Mouse (Mus musculus) MEL (cell line): Measurements from ENCODE around the gene Srrm2. TPM values are rescaled to one million over a fixed set of nuclear protein-coding genes. Genes with fewer than 3 reads are reported as not detected.
A peak's percentile ranks its signal among the peaks of the same experiment; 100 is the strongest.

Experiments used
- DNase-seq: peaks from one replicate; pipeline ENCODE4 v3.0.0; 2011; ENCODE audit warnings: low read depth, low spot score
- H3K27ac ChIP-seq: 2 replicates; pipeline ENCODE4 v1.5.1; 2012; ENCODE audit warnings: low read depth, mild to moderate bottlenecking, control low read depth, low read length, moderate library complexity; ENCODE audit not compliant: control insufficient read depth
- H3K27me3 ChIP-seq, 2 experiments: fragments of 150-350 bp in 1 of 2; sonication (generic) in 1 of 2; 2 replicates each; pipeline ENCODE4 v1.6.1; 2012; ENCODE audit warnings: low read length in 2 of 2, mild to moderate bottlenecking in 2 of 2, improper control_type of control experiment in 1 of 2, moderate library complexity in 1 of 2; ENCODE audit not compliant: insufficient read depth in 2 of 2, control insufficient read depth in 1 of 2
- H3K36me3 ChIP-seq, 2 experiments: 2 replicates each; pipeline ENCODE4 v1.6.1; 2012 to 2014; ENCODE audit warnings: low read length in 2 of 2, improper control_type of control experiment in 1 of 2, inconsistent platforms in 1 of 2, mild to moderate bottlenecking in 1 of 2; ENCODE audit not compliant: insufficient read depth in 2 of 2, control insufficient read depth in 1 of 2
- H3K4me1 ChIP-seq, 2 experiments: fragments of 150-350 bp in 1 of 2; sonication (generic) in 1 of 2; 2 replicates each; pipeline ENCODE4 v1.6.1; 2012; ENCODE audit warnings: low read length in 2 of 2, improper control_type of control experiment in 1 of 2, mild to moderate bottlenecking in 1 of 2; ENCODE audit not compliant: insufficient read depth in 2 of 2, control insufficient read depth in 1 of 2
- H3K4me3 ChIP-seq, 2 experiments: fragments of 150-350 bp in 1 of 2; sonication (generic) in 1 of 2; 2 replicates each; pipeline ENCODE4 v1.5.1; 2012; ENCODE audit warnings: low read depth in 2 of 2, low read length in 2 of 2, mild to moderate bottlenecking in 2 of 2, moderate library complexity in 2 of 2, control low read depth in 1 of 2, improper control_type of control experiment in 1 of 2; ENCODE audit not compliant: control insufficient read depth in 1 of 2, insufficient read depth in 1 of 2
- H3K79me2 ChIP-seq: 2 replicates; pipeline ENCODE4 v1.6.1; 2012; ENCODE audit warnings: mild to moderate bottlenecking, low read length, moderate library complexity; ENCODE audit not compliant: control insufficient read depth, poor library complexity, insufficient read depth
- H3K9ac ChIP-seq: 2 replicates; pipeline ENCODE4 v1.6.1; 2012; ENCODE audit warnings: low read depth, mild to moderate bottlenecking, control low read depth, low read length, moderate library complexity; ENCODE audit not compliant: control insufficient read depth, poor library complexity, severe bottlenecking
- H3K9me3 ChIP-seq: fragments of 150-350 bp; sonication (generic); replicated peaks from 2 replicates; pipeline ENCODE4 v1.6.1; 2012; ENCODE audit warnings: mild to moderate bottlenecking, low read length, improper control_type of control experiment, moderate library complexity; ENCODE audit not compliant: insufficient read depth
- CHD2 ChIP-seq: IDR thresholded peaks from 2 replicates; pipeline ENCODE4 v1.6.1; 2011; ENCODE audit warnings: low read length, improper control_type of control experiment
- CTCF ChIP-seq, 3 experiments: IDR thresholded peaks in 2 of 3; conservative IDR thresholded peaks in 1 of 3; 2 replicates each; pipeline ENCODE4 v1.5.1; 2011 to 2012; ENCODE audit warnings: low read length in 3 of 3, low read depth in 2 of 3, mild to moderate bottlenecking in 2 of 3, improper control_type of control experiment in 1 of 3, inconsistent platforms in 1 of 3, mixed read lengths in 1 of 3, moderate library complexity in 1 of 3; ENCODE audit not compliant: control insufficient read depth in 1 of 3, insufficient read depth in 1 of 3, poor library complexity in 1 of 3, severe bottlenecking in 1 of 3
- ELF1 ChIP-seq: IDR thresholded peaks from 2 replicates; pipeline ENCODE4 v1.6.1; 2014; ENCODE audit warnings: low read depth, mild to moderate bottlenecking, inconsistent platforms, low read length, improper control_type of control experiment, moderate library complexity
- GABPA ChIP-seq: IDR thresholded peaks from 2 replicates; pipeline ENCODE4 v1.6.1; 2012; ENCODE audit warnings: low read depth, mild to moderate bottlenecking, inconsistent platforms, low read length, improper control_type of control experiment, moderate library complexity
- GATA1 ChIP-seq: IDR thresholded peaks from 2 replicates; pipeline ENCODE4 v1.6.1; 2011; ENCODE audit warnings: low read depth, low read length, improper control_type of control experiment
- JUND ChIP-seq: IDR thresholded peaks from 2 replicates; pipeline ENCODE4 v1.6.1; 2011; ENCODE audit warnings: low read depth, mild to moderate bottlenecking, improper control_type of control experiment, low read length
- NELFE ChIP-seq: IDR thresholded peaks from 2 replicates; pipeline ENCODE4 v1.6.1; 2011; ENCODE audit warnings: low read depth, low read length, improper control_type of control experiment
- NRF1 ChIP-seq: IDR thresholded peaks from 2 replicates; pipeline ENCODE4 v1.6.1; 2014; ENCODE audit warnings: low read depth, mild to moderate bottlenecking, inconsistent platforms, low read length, improper control_type of control experiment, moderate library complexity; ENCODE audit not compliant: poor library complexity, insufficient read depth, severe bottlenecking
- POLR2AphosphoS2 ChIP-seq: IDR thresholded peaks from 2 replicates; pipeline ENCODE4 v1.6.1; 2011; ENCODE audit warnings: low read length, improper control_type of control experiment
- POLR2AphosphoS5 ChIP-seq: IDR thresholded peaks from 2 replicates; pipeline ENCODE4 v1.6.1; 2012; ENCODE audit warnings: low read depth, borderline replicate concordance, mild to moderate bottlenecking, inconsistent platforms, low read length, moderate library complexity, mixed read lengths
- RAD21 ChIP-seq: IDR thresholded peaks from 2 replicates; pipeline ENCODE4 v1.6.1; 2011; ENCODE audit warnings: mild to moderate bottlenecking, low read depth, low read length, improper control_type of control experiment
- SMC3 ChIP-seq: IDR thresholded peaks from 2 replicates; pipeline ENCODE4 v1.6.1; 2011; ENCODE audit warnings: low read depth, low read length, improper control_type of control experiment
- TBP ChIP-seq: IDR thresholded peaks from 2 replicates; pipeline ENCODE4 v1.8.0; 2011; ENCODE audit warnings: low read depth, low read length, improper control_type of control experiment
- UBTF ChIP-seq: IDR thresholded peaks from 2 replicates; pipeline ENCODE4 v1.6.1; 2012; ENCODE audit warnings: low read depth, mild to moderate bottlenecking, inconsistent platforms, low read length, improper control_type of control experiment, moderate library complexity, borderline replicate concordance; ENCODE audit not compliant: insufficient read depth
- USF2 ChIP-seq, 2 experiments: IDR thresholded peaks; 2 replicates each; pipeline ENCODE4 v1.6.1; 2011 to 2012; ENCODE audit warnings: improper control_type of control experiment in 2 of 2, low read length in 2 of 2, borderline replicate concordance in 1 of 2, inconsistent platforms in 1 of 2, low read depth in 1 of 2, mild to moderate bottlenecking in 1 of 2; ENCODE audit not compliant: insufficient read depth in 1 of 2
- ZMIZ1 ChIP-seq: IDR thresholded peaks from 2 replicates; pipeline ENCODE4 v1.6.1; 2012; ENCODE audit warnings: low read depth, mild to moderate bottlenecking, inconsistent platforms, low read length, improper control_type of control experiment, moderate library complexity
- ZNF384 ChIP-seq: IDR thresholded peaks from 2 replicates; pipeline ENCODE4 v1.6.1; 2012; ENCODE audit warnings: low read depth, mild to moderate bottlenecking, inconsistent platforms, low read length, improper control_type of control experiment
- polyA plus RNA-seq, 2 experiments: library from polyadenylated mRNA; stranded (reverse) in 1 of 2; unstranded in 1 of 2; fragments of >175 nt in 1 of 2; fragments of >200 nt in 1 of 2; gene quantifications; 2 replicates each; pipeline versions ENCODE4 v1.2.1 to v1.2.4; 2012; ENCODE audit warnings: low replicate concordance in 2 of 2, low read depth in 1 of 2; ENCODE audit not compliant: insufficient read length in 2 of 2, insufficient read depth in 1 of 2, missing spikeins in 1 of 2
- total RNA-seq: library from RNA; depleted of rRNA; stranded (reverse); fragments of 300-350 nt; gene quantifications from 2 replicates; pipeline ENCODE4 v1.2.3, GENCODE M21; 2012

The Srrm2 gene
- total and polyA plus RNA-seq, 3 experiments: 56.2 to 988 (median 505) TPM

DNA sequence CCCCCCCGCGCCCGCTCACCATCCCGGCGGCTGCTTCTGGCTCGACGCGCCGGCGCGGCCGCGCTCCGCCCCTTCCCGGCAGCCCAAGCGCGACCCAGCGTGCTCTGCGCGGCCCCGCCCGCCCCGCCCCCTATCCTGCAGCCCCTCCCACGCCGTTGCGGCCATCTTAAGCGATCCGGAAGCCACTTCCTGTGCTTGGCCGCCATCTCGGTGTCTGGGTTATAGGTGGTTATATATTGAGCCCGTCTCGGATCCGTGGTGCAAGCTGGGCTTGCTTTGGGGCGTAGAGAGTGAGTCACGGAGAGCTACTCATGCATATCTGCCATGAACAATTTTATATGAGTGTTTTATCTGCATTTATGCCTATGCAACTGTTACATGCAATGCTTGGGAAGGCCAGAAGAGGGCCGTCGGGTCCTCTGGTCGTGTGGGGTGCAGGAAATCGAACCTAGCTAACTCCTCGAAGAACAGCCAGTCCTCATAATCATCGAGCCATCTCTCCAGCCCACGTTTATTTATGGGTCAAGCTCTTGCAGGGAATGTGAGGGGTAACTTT lies 38.8 kb downstream of the Srrm2 start, which contains the start of gene Elob (continued):
- no peak for TF ChIP-seq USF2 (IDR thresholded peaks at IDR 0.05; ENCODE audit: borderline replicate concordance in 1 of 2, insufficient read depth in 1 of 2, low read depth in 1 of 2, low read length in 2 of 2)
- TF ChIP-seq ZMIZ1: peak; percentile 59; the same call in 1 of the 2 replicates
- TF ChIP-seq, all 39 proteins: peak for 12

DNA sequence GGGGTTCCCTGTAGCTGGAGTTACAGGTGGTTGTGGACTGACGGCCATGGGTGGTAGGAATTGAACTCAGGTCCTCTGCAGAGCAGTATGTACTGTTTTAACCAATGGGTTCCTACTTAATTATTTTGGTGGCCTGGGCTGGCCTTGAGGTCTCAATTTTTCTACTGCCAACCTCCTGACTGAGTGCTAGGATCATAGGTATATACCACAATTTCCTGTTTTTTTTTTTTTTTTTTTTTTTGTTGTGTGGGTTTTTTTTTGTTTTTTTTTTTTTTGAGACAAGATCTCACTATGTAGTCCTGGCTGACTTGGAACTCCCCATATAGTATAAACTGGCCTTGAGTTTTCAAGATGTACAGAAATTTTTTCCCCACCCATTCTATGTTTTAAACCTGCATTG lies 40.9 kb downstream of the Srrm2 start:
- TF ChIP-seq ZNF384: peak; percentile 91
- no peak for TF ChIP-seq GATA1
- TF ChIP-seq SMC3: no peak
- peaks cover 17% of the 10 kb centered on the region for H3K79me2 ChIP-seq
- H3K27ac ChIP-seq: no peak overlapping the region
- no peaks in the 10 kb centered on the region for H3K27me3 ChIP-seq
- no peak overlapping the region for H3K9ac ChIP-seq
- peaks cover 3 to 19% of the 10 kb centered on the region in 2 experiments; a peak in 3 of 4 replicates for H3K36me3 ChIP-seq
- no peaks in the 10 kb centered on the region for H3K9me3 ChIP-seq
- no peak overlapping the region for H3K4me3 ChIP-seq
- peaks cover 5 to 18% of the 10 kb centered on the region in 2 experiments; a peak in 3 of 4 replicates for H3K4me1 ChIP-seq
- DNase-seq: peak; percentile 24

- Histone ChIP-seq H3K4me3 (no peak within 1 kb of the TSS), H3K9me3 (no peaks in the 10 kb centered on the region), H3K79me2 (no peaks in the 10 kb centered on the region), H3K36me3 (peaks cover 0 to 1% of the 10 kb centered on the region in 2 experiments; a peak in 1 of 4 replicates), H3K27ac (no peak within 1 kb of the TSS), H3K27me3 (no peaks in the 10 kb centered on the region)
- no peak for DNase-seq
- TF ChIP-seq ZNF384 (no peak), UBTF (no peak), ELF1 (no peak), POLR2AphosphoS2 (no peak), TBP (no peak)
- TF ChIP-seq, all 39 proteins: peak for 0
- H3K9ac ChIP-seq: no peak within 1 kb of the TSS
- peaks cover 0 to 4% of the 10 kb centered on the region in 2 experiments; a peak in 2 of 4 replicates for H3K4me1 ChIP-seq
Observed at GRCm38 (mm10) chr17:23836006-23836575, 45.8 kb downstream of the Srrm2 start, which contains the start of gene Prss33. Prss33 (minus strand) TSS chr17:23836056.

DNA sequence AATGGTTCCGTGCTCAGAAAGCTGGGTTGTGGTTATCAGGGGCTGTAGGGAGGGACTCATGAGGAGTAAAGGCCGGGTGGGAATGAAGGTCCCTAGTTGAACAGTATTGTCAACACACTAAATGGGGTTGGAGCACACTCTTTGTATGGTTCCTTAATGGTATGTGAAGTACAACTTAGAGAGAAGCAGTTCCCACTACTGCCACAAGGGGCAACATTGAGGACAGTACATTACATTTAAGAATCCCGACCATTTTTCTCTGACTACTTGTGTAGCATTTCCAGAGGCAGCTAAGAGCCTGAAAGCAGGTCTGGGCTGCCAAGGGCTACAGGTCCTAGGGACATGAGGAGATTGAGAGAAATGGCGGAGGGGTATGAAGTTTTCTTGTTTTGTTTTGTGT lies 50.8 kb downstream of the Srrm2 start:
- no peaks in the 10 kb centered on the region; the same call in 1 of the 2 replicates for H3K79me2 ChIP-seq
- DNase-seq: peak; percentile 89

More for the DNA sequence above, 50.8 kb downstream of the Srrm2 start:
- Histone ChIP-seq H3K9me3 (no peaks in the 10 kb centered on the region), H3K4me3 (no peak overlapping the region), H3K27me3 (no peaks in the 10 kb centered on the region)
- peak; percentile 29; the same call in 1 of the 2 replicates for TF ChIP-seq SMC3
- no peak for TF ChIP-seq CHD2
- no peak for TF ChIP-seq ZNF384
- 0 out of 2 replicates have a peak, but pooled peaks have one; percentile 18 for TF ChIP-seq NELFE
- TF ChIP-seq UBTF: no peak
- no peak for TF ChIP-seq NRF1
- no peak for TF ChIP-seq RAD21
- peak; percentile 2 to 95 (median 73); a peak in 4 of 6 replicates for TF ChIP-seq CTCF (IDR thresholded peaks at IDR 0.05 in 2 of 3, conservative IDR thresholded peaks at IDR 0.05 in 1 of 3; ENCODE audit: control insufficient read depth in 1 of 3, insufficient read depth in 1 of 3, low read depth in 2 of 3, low read length in 3 of 3, poor library complexity in 1 of 3, severe bottlenecking in 1 of 3)
- TF ChIP-seq GABPA: no peak
- TF ChIP-seq JUND: 0 out of 2 replicates have a peak, but pooled peaks have one; percentile 48
- TF ChIP-seq POLR2AphosphoS5: no peak
- TF ChIP-seq, all 39 proteins: peak for 4
- Histone ChIP-seq H3K36me3 (no peaks in the 10 kb centered on the region), H3K27ac (no peak overlapping the region), H3K4me1 (peaks cover 0 to 4% of the 10 kb centered on the region in 2 experiments; a peak in 1 of 4 replicates), H3K9ac (no peak overlapping the region)
